Mouse (Mus musculus) ovary, postnatal 10 days (tissue): Measurements from ENCODE around the gene Magea2.
"Not testable (repeated sequence)": the region's sequence is repeated elsewhere in the genome, so short reads cannot be mapped to it uniquely, and the experiment has no call there.

ENCODE experiments used
- DNase-seq: peaks from one replicate; pipeline ENCODE4 v3.0.0; 2022; ENCODE audit warnings: low spot score

Gene Magea2

GRCm38 (mm10) chrX:155093566-155093965, at the start of gene Magea2:
Gene Magea2, minus strand, starts transcription at chrX:155093666.
- not testable (repeated sequence) for DNase-seq

GRCm38 (mm10) chrX:155128312-155128711, 34.8 kb upstream of the Magea2 start, which contains the start of gene Cldn34b2:
Gene Cldn34b2, minus strand, starts transcription at chrX:155128412.
- not testable (repeated sequence) for DNase-seq

GRCm38 (mm10) chrX:155098024-155098423, 4.6 kb upstream of the Magea2 start:
- DNase-seq = no peak

GRCm38 (mm10) chrX:155089693-155090092, 3.8 kb downstream of the Magea2 start, which contains the start of gene Magea1:
Gene Magea1, minus strand, starts transcription at chrX:155089793.
- DNase-seq = not testable (repeated sequence)

- DNase-seq = not testable (repeated sequence)
Observed at GRCm38 (mm10) chrX:155063045-155063444, 30.4 kb downstream of the Magea2 start, which contains the start of gene Magea5. Gene Magea5, minus strand, starts transcription at chrX:155063145.

- DNase-seq = not testable (repeated sequence)
Observed at GRCm38 (mm10) chrX:154995750-154996149, 97.7 kb downstream of the Magea2 start, which contains the start of gene Magea8. Gene Magea8, minus strand, starts transcription at chrX:154995850.
